Mouse (Mus musculus): ENCODE measurements around the gene Kcp. TPM values are rescaled to one million over a fixed set of nuclear protein-coding genes. Genes with fewer than 3 reads are reported as not detected.

Gene Kcp
- polyA plus RNA-seq, 1 experiment: 0.35 TPM

- Histone ChIP-seq H3K4me1 (peaks cover 35% of the 10 kb centered on the region), H3K36me3 (replicated peaks; ENCODE audit: low read length) (no peaks in the 10 kb centered on the region), H3K27me3 (replicated peaks) (peaks cover 96% of the 10 kb centered on the region), H3K4me3 (replicated peaks) (no peak overlapping the region), H3K9me3 (no peaks in the 10 kb centered on the region)
- TF ChIP-seq GATA1 (IDR thresholded peaks at IDR 0.05; ENCODE audit: borderline replicate concordance, low read length) (no peak), FLI1 (IDR thresholded peaks at IDR 0.05; ENCODE audit: low read length) (no peak)
Observed at GRCm38 (mm10) chr6:29430681-29431420, 76.9 kb downstream of the Kcp start.

- H3K36me3 ChIP-seq (replicated peaks; ENCODE audit: low read length): no peaks in the 10 kb centered on the region
- peaks cover 86% of the 10 kb centered on the region for H3K27me3 ChIP-seq (replicated peaks)
- no peak for TF ChIP-seq FLI1 (IDR thresholded peaks at IDR 0.05; ENCODE audit: low read length)
- no peak for TF ChIP-seq GATA1 (IDR thresholded peaks at IDR 0.05; ENCODE audit: borderline replicate concordance, low read length)
- peaks cover 8% of the 10 kb centered on the region for H3K4me1 ChIP-seq
- no peak overlapping the region for H3K4me3 ChIP-seq (replicated peaks)
- H3K9me3 ChIP-seq: no peaks in the 10 kb centered on the region
Observed at GRCm38 (mm10) chr6:29428171-29428570, 79.6 kb downstream of the Kcp start.

GRCm38 (mm10) chr6:29426331-29426730 is 81.4 kb downstream of the Kcp start:
- Histone ChIP-seq H3K9me3 (no peaks in the 10 kb centered on the region), H3K36me3 (replicated peaks; ENCODE audit: low read length) (no peaks in the 10 kb centered on the region), H3K27me3 (replicated peaks) (peaks cover 84% of the 10 kb centered on the region), H3K4me3 (replicated peaks) (no peak overlapping the region), H3K4me1 (0 out of 2 replicates have a peak, but pooled peaks cover 3% of the 10 kb centered on the region)
- TF ChIP-seq GATA1 (IDR thresholded peaks at IDR 0.05; ENCODE audit: borderline replicate concordance, low read length) (no peak), FLI1 (IDR thresholded peaks at IDR 0.05; ENCODE audit: low read length) (no peak)

- H3K9me3 ChIP-seq: no peaks in the 10 kb centered on the region
- H3K36me3 ChIP-seq (replicated peaks; ENCODE audit: low read length): no peaks in the 10 kb centered on the region
- H3K4me1 ChIP-seq: 0 out of 2 replicates have a peak, but pooled peaks cover 3% of the 10 kb centered on the region
- peaks cover 83% of the 10 kb centered on the region for H3K27me3 ChIP-seq (replicated peaks)
- TF ChIP-seq GATA1 (IDR thresholded peaks at IDR 0.05; ENCODE audit: borderline replicate concordance, low read length) (no peak), FLI1 (IDR thresholded peaks at IDR 0.05; ENCODE audit: low read length) (no peak)
- no peak overlapping the region for H3K4me3 ChIP-seq (replicated peaks)
Observed at GRCm38 (mm10) chr6:29425118-29425517, 82.6 kb downstream of the Kcp start.

Other genes with a start within 250 kb of the Kcp start
- 14.3 and 43.1 TPM in 2 replicates for gene Hilpda, start 235.5 kb downstream of the Kcp start, polyA plus RNA-seq (2012; ENCODE audit: insufficient read depth, low replicate concordance)
- gene Fam71f2, start 228.4 kb downstream of the Kcp start, polyA plus RNA-seq (2012; ENCODE audit: insufficient read depth, low replicate concordance): not detected in 2 replicates
- gene Fam71f1, start 188.8 kb downstream of the Kcp start, polyA plus RNA-seq (2012; ENCODE audit: insufficient read depth, low replicate concordance): not detected in 2 replicates
- gene Calu, start 159.9 kb downstream of the Kcp start, polyA plus RNA-seq (2012; ENCODE audit: insufficient read depth, low replicate concordance): 6.4 and 8.2 TPM in 2 replicates
- not detected in 2 replicates for gene Opn1sw, start 119.5 kb downstream of the Kcp start, polyA plus RNA-seq (2012; ENCODE audit: insufficient read depth, low replicate concordance)
- gene Ccdc136, start 111.6 kb downstream of the Kcp start, polyA plus RNA-seq (2012; ENCODE audit: insufficient read depth, low replicate concordance): not detected in 2 replicates
- gene Flnc, start 74.7 kb downstream of the Kcp start, polyA plus RNA-seq (2012; ENCODE audit: insufficient read depth, low replicate concordance): not detected in 2 replicates
- 173 and 385 TPM in 2 replicates for gene Atp6v1f, start 40.2 kb downstream of the Kcp start, polyA plus RNA-seq (2012; ENCODE audit: insufficient read depth, low replicate concordance)
- gene Atp6v1fnb, start 36.5 kb downstream of the Kcp start, polyA plus RNA-seq (2012; ENCODE audit: insufficient read depth, low replicate concordance): 0.29 TPM in 1 of 2 replicates, not detected in the other
- gene Irf5, start 18.7 kb upstream of the Kcp start, polyA plus RNA-seq (2012; ENCODE audit: insufficient read depth, low replicate concordance): 7.5 and 22.4 TPM in 2 replicates
- gene Tnpo3, start 101.9 kb upstream of the Kcp start, polyA plus RNA-seq (2012; ENCODE audit: insufficient read depth, low replicate concordance): 9.7 TPM in 1 of 2 replicates, not detected in the other
- gene Tspan33, start 186.3 kb upstream of the Kcp start, polyA plus RNA-seq (2012; ENCODE audit: insufficient read depth, low replicate concordance): 1.3 TPM in 1 of 2 replicates, not detected in the other
- 2.3 and 5.3 TPM in 2 replicates for gene Smo, start 227.6 kb upstream of the Kcp start, polyA plus RNA-seq (2012; ENCODE audit: insufficient read depth, low replicate concordance)